Mouse (Mus musculus) kidney, adult 18-20 months (tissue): Measurements from ENCODE around the gene Zcchc14.

Experiments
- DNase-seq: peaks from one replicate; pipeline ENCODE4 v3.0.0; 2021

Zcchc14 gene

DNA sequence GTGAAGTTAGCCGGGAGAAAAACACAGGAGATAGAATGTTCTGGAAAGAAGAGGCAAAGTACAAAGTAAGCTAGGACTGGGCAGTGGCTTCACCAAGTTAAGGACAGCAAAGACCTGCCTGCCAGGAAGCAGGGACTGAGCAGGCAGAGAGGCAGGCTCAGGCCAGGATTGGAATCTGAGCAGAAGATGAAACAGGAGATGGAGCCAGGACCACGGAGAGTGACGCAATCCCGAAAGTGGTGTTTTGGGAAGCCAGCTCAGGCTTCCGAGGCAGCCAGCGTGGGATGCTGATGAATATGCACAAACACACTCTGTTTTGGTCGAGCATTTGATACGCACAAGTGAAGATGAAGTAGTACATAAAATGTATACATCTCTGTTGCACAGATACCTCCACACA, 69.0 kb downstream of the Zcchc14 start:
- no peak for DNase-seq

DNA sequence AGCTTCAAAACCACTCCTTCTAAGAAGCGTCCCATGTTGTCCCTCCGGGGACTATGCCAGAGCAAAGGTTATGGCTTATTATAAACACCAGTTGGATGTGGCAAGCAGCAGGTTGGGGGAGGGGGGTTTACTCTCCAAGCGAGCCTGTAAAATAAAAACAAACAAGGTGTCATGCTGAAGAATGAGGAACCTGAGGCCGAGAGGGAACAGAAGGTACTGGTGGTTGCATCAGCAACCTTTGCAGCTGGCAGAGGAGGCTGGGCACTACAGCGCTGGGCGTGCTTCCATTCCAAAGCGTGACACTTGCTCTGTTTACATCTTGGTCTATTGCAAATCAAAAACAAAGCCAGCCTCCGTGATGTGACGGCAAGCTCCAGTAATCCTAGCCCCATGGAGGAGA, 72.2 kb downstream of the Zcchc14 start:
- no peak for DNase-seq

DNA sequence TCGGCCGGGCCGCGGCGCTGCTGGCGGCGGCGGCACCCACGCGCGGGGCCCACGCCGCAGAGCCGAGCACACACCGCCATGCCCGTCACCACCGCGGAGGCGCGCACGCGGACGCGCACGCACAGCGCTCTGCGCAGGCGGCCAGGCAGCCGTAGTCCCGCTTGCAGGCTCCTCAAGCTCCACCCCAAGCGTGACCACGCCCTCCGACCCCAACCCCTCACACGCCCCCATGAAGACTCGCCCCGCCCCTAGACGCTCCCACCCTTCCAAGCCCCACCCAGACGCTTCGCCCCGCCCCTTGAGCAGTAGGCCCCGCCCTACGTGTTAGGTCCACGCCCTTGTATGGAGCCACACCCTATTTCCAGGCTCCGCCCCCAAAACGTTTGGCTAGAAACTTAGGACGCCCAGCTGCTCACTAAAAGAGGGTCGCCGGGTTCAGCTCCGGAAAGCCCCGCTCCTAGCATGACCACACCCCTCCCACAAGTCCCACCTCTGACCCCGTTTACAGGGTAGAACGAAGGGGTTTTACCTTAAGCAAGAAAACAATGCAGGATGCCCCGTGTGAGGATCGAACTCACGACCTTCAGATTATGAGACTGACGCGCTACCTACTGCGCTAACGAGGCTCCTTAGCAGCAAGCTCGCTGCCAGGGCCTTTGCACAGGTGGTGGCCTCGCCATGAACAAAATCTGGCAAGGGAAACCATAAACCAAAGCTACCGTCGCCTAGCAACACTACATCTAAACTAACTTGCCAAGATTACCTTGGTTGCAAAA, 73.8 kb downstream of the Zcchc14 start, which contains the start of gene Fbxo31:
Gene Fbxo31 (minus strand): TSS at position 131 of the 776 bp plus-strand sequence.
- DNase-seq, result peak; percentile 95

DNA sequence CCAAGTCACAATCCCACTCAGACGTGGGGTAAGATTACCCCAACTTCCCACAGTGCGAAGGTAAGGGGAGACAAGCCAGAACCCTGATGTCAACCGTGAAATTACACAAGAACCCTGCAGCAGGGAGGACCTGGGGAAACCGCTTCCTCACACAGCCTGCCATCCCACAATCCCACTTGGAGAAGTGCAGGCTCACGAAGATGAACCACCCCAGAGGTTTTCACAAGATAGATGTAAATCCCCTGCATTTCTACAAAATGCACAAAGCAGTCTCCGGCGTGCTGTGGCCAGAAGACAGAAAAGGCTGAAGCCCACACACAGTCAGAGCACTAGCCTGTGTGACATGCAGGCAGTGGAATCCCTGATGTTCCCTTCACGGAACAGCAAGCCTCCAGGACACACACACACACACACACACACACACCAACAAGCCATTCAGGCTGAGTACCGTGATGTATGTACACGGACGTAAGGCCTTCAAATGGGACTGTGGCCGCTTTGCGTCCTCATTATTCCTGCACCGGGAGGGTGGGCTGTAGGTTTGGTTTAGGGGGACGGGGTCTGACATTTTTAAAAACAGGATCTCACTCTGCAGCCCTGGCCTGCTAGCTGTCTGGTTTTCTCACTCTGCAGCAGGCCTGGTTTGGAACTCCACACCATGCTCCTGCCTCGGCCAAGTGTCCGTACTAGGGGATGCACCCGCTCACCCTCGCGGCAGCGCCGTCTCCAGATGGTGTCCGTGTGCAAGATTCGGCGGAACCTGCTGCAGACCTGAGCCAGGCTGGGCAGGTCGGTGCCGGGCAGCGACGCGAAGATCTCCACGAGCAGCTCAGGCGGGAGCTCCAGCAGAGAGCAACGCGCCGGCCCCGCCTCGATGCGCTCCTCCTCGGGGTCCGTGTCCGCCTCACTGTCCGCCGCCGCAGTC, 74.7 kb downstream of the Zcchc14 start:
- no peak for DNase-seq

DNA sequence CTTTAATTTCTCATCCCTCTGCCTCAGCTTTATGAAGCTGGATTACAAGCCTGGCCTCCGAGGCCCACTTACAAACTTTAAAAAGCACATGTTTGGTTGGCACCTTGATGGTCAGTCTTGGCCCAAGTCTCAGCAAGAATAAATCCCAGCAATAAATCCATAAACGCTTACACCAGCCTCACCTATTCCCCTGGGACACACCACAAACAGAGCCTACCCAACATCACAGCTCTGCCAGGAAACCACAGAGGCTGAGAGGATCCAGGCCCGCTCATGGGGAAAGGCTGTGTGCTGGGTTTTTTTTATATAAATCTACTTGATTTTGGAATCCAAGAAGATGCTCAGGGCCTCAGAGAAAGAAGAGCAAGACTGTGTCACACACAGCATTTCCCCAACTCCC, 77.0 kb downstream of the Zcchc14 start:
- DNase-seq, result no peak

DNA sequence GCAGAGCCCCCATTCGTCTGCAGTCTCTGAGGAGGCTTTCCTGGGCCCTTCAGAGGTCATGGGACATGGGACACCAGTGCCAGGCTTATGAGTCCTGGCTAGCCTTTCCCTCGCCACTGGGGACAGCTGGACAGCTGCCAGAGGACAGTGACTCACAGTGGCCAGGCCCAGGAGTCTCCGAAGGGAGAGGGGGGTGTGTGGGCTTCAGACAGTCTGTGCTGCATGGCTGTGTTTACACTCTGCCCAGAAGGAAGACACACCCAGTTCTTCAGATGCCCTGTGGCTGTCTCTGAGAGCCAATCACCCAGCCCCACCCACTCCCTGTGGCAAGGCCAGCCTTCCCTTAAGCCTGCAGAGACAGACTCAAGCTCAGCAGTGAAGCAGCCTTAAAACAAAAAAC, 79.4 kb downstream of the Zcchc14 start:
- peak; percentile 33 for DNase-seq

DNA sequence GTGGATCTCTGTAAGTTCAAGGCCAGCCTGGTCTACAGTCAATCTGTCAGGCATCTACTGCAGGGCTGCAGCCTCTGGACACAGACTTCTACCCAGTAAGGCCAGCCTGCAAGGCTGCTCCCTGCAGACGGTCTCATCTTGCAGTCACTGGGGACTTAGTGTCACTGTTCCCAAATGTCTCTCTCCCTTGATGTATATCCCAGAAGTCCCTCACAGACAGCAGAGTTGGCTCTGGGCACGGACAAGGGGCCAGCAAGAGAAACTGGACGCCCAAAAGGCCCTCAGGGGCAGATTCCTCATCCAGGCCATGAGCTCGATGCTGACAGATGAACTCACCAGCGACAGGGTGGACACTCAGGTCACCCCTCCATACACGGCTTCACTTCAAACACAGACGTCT, 80.6 kb downstream of the Zcchc14 start:
- no peak for DNase-seq

DNA sequence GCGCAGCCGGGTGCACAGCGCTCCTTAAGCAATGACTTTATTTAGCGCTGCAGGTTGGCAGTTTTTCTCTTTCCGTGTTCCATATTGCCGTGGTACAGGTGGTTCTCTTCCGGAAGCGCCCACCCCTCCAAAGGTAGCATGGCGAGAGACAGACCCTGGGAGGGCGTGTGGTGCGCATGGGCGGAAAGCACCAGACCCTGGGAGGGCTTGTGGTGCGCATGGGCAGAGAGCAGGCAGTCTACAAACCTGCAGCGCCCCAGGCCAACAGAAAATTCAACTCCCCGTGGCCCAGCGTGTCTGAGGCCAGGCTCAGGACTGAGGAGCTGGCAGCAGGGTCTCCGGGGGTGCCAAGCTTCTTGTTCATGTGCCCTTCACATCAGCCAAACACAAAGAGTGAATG, 81.9 kb downstream of the Zcchc14 start:
- no peak for DNase-seq

DNA sequence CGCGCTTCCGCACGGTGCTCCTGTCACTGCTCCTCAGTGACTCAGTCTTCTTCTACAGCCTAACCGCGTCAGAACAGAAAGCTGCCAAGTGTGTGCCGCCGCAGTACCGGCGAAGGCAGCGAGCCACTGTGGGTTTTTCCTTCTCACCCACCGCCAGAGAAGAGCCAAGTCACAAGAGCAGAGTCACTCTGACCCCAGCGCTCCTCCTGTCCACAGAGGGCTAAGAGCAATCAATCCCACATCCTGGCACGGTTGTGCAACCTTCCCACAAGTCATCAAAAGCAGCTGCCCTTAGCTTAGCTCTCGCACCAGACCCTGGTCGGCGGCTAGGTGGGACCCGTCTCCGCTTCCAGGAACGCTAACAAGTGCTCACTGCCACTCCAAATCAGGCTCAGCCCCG, 82.4 kb downstream of the Zcchc14 start:
- no peak for DNase-seq

DNA sequence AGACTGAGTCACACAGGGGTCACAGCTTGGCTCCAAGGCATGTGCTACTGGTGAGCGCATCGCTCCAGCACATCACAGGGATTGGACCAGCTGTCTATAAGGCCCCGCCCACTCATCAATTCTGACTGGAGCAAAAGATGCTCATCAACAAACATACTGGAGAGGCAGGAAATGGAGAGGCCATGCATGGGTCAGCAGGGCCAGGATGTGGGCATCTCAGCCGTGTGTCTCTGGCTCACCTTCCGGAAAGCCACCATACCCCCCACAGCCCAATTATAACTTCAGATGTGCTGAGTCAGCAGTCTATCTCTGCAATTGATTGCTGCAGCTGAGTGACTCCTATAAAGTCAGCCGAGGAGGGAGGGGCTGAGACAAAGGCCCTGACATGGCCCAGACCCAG, 84.4 kb downstream of the Zcchc14 start:
- no peak for DNase-seq

DNA sequence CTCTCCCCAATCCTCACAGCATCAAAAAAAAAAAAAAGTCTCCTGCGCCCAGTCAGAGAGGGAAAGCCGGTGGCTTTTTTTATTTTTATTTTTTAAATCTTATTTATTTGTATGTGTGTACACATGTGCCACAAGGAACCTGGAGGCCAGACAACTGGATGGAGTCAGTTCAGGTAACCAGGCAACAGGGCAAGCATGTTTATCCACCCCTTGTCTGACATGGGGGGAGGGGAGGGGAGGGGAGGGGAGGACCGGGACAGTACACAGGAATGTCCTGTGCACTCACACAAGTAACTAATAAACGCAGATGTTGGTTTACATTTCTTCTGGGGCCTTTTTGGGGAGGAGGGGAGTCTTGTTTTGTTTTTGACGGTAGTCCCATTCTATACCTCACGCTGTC, 89.0 kb downstream of the Zcchc14 start:
- DNase-seq, result no peak

DNA sequence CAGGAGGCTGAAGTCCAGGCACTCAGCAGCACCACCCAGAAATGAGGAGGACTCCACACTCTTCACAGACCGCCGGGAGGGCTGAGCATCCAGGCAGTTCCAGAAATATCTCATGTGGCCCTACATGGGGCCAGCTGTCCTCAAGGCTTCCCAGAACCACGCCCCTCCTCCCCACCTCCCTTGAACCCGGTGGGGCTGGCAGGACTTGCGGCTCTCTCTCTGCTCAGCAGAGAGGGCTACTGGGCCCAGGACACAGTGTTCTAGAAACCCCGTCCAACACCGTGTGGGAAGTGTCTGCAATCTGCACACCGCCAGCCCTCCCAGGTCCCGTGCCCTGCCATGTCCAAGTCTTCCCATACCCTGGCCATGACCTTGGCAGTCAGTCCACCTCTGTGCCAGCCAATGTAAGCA, 89.8 kb downstream of the Zcchc14 start:
- DNase-seq, result peak; percentile 32

DNA sequence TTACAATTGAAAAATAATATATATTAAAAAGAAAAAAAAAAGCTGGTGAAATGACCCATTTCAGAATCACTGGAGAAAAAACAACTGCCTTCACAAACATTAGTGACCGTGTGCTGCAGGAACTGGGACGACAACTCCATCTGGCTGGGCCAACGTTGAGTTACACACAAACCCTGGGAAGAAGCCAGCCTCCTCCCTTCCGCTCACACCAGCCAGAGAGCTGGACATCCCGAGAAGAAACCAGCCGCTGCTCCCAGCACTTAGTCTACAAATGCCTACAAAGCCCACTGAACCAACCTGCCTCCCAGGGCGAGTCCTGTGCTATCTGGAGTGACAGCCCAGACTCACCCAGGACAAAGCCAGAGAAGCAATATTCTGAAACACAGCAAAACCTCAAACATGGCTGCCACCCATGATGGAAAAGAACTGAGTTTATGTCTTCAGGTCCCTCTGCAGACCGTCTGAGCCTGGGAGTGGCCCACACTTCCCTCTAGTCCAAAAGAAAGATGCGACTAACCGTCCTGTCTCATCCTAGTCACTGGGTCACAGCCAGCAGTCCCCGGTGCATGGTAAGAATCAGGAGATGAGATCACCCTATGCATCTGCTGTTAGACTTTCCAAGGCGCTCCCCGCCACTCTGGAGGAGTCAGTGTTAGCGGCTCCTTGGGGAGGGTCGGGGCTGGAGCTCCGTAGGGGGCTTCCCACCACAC, 90.9 kb downstream of the Zcchc14 start:
- DNase-seq, result no peak

DNA sequence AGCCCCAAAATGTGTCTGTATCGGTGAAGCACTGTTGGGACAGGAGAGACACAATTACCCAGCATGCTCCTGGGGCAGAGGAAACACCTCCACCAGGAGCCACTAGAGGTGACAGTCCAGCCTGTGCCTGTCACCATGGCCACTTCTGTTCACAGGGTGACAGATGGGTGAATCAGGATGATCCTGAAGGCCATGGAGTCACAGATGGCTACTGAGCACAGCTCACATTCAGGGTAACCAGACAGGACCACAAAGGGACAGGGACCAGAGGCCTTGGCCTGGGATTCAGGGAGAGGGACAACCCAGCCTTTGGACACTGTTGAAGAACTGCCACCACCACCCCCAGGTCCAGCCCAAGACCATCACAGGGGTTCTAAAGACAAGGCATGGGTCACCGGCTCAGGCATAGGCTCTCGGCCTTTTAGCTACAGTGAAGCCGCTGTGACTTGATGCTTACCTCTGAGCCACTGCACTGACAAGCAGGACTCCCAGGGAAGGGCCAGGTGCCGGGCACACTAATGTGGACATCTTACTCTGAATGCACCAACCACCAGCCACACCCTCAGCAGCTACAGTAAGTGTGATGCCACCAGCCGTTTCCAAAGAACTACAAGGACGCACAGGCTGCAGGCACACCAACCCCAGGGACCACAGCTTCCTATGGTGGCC, 92.1 kb downstream of the Zcchc14 start:
- DNase-seq, result no peak

DNA sequence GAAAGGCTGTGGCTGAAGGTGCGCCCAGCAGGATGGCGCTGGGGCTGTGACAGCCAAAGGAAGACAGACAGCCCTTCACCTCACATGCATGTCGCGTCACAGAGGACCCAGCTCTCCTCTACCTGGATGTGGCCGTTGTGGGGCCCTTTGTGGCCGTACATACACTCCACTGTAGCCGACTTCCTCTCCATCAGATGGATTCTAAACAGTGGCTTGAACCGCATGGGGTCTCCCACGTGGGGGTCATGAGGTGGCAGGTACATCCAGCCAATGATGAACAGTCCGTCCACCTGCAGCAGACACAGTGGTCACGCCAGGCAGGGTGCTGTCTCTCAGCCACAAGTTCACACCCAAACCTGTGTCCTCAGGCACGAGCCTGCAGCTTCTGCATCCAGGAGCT, 92.9 kb downstream of the Zcchc14 start:
- no peak for DNase-seq

DNA sequence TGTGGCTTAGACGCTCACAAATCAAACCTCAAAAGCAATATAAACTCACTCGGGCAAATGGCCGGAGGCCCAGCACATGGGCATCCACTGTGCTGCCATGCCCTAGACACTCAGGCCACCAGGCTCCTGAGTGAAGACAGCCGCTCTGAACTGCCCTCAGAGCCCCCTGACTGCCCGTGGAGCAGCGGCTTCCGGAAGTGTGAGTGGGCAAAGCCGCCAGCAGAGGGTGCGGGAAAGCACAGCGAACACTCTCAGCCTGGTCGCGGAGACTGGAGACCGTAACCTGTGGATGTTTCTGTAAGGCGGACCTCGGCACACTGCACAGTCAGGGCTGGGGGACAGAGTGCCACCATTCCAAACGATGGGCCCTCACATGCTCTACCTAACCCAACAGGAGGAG, 94.2 kb downstream of the Zcchc14 start:
- DNase-seq, result no peak

DNA sequence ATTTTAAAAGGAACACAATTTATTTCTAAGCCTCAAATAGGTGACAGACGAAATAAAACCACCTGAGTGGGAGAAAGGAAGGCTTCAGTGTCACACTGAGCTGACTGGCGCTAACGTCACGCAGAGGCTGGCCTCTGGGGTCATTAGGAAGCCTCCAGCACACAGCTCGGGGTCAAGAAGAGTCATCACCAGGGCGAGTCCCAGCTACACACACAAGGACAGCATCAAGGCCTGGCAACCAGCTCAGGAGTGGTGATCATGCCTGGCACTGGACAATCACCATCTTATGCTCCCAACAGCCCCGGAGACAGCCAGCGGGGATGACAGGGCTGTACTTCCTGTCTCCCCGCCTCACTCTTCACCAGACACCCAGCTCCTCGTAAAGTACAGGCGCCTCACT, 95.0 kb downstream of the Zcchc14 start:
- no peak for DNase-seq

DNA sequence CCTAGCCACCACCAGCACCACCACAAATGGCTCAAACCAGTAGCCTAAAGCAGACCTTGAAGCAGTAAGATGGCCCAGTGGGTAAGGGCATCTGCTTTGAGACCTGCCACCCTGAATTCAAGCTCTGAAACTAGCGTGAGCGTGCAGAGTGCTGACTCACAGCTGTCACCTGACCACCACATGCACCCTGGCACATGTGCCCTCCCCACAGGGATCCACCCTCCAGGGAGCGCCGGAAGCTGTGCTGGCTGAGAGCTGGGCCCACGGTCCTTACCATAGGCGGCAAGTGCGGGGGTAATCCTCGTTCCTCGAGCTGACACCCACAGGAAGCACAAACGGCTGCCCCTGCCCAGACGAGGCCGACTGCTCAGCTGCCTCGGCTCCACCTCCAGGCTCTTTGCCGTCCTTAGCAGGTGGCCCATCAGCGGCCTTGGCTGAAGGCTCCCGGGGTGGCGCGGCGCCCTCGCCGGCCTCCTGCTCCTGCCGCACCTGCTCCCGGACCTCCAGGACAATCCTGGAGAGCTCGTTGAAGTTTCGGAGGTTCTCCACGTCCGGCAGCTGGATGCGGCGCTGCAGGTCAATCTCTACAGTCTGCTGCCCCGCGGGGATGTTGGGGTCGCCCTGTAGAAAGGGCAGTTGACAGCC, 98.7 kb downstream of the Zcchc14 start:
- DNase-seq, result no peak

DNA sequence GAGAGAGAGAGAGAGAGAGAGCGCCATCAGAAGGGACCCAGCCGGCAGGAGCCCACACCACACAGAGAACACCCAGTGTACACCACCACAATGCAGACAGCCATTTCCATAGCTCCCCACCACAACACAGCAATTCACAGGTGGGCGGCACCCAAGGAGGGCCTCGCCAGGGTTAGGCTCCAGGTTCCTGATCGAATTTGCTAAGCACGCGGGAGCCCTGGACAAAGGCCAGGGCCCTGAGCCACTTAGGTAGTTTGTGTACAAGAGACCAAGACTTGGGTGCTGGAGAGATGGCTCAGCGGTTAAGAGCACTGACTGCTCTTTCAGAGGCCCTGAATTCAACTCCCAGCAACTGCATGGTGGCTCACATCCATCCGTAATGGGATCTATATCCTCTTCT, 100.2 kb downstream of the Zcchc14 start:
- no peak for DNase-seq

DNA sequence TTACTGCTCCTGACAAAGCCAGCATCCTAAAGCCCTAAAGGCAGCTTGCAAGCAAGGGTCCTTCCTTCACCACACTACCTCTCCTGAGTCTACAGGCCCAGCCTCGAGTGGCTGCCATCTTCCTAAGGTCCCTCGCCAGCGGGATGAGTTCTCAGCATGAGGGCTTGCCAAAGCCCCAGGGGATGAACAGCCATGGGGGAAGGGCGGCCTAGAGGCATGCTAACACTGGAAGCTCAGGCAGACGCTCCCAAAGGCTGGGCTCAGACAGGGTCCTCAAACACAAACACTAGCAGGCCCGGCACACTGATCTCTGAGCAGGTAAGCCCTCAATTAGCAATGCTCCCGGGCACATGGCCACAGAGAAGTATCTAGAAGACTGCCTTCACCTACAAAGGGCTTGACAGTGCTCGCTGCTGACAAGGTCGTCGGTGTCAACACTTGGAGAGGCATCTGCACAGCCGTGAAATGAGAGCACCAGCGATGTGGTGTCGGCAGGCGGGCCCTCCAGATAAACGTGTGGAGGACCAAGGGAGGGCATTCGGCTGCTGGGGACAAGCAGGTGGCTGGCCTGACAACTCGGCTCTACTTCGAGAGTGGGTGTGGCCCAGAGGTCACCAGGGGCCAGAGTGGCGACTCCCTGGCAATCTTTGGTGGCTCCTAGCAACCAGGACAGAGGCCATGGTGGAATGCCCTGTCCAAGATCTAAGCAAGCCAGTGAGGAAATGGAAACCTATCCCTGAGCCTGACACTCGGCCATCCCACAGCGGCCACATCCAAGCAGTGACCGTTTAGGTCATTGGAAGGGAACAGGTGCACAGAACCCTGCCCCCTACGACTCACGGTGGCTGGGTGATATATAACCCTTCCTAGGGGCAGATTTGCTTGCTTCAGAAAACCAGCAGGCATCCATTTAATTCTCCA, 101.4 kb downstream of the Zcchc14 start:
- DNase-seq, result no peak

DNA sequence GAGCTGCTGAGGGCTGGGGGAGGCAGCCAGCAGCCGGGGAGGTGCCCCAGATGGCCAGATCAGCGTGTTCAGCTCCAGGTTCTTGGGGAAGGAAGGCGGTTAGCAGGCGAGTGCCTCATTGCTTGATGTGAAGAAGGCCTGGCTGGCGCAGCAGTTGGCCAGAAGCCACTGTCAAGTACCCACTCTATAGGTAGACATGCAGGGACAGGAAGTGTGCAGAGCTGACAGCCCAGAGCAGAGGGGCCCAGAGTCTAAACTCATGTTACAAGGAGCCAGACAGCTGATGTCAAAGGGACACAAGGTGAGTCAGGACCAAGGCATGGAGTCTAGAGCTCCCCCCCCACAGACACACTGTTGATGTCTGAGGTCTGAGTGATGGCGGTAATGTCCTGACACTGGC, 102.6 kb downstream of the Zcchc14 start:
- DNase-seq, result no peak
